Mouse (Mus musculus): ENCODE data around the gene Cldn3. TPM values are rescaled to one million over a fixed set of nuclear protein-coding genes. Genes with fewer than 3 reads are reported as not detected.

Cldn3 gene
- 982 and 2,156 TPM in 2 replicates for polyA plus RNA-seq (2012; rRNA removed; ENCODE audit: low replicate concordance)

GRCm38 (mm10) chr5:134985633-134986297, at the start of gene Cldn3:
TSS of gene Cldn3 (plus strand) at chr5:134986214.

GRCm38 (mm10) chr5:134946857-134947255, 39.2 kb upstream of the Cldn3 start, which contains the start of gene Cldn4:
TSS of gene Cldn4 (minus strand) at chr5:134946934.

GRCm38 (mm10) chr5:135008671-135009589, 22.9 kb downstream of the Cldn3 start, which contains the start of gene Abhd11:
TSS of gene Abhd11 (plus strand) at chr5:135009152.

GRCm38 (mm10) chr5:135023344-135024173, 37.5 kb downstream of the Cldn3 start, which contains the start of gene Stx1a:
TSS of gene Stx1a (plus strand) at chr5:135023482.

Other genes with a start within 250 kb of the Cldn3 start
- gene Eln, start 238.9 kb upstream of the Cldn3 start, polyA plus RNA-seq (2012; rRNA removed; ENCODE audit: low replicate concordance): 15.7 and 17.5 TPM in 2 replicates
- 0.15 TPM in 1 of 2 replicates, not detected in the other for gene Tmem270, start 79.5 kb upstream of the Cldn3 start, polyA plus RNA-seq (2012; rRNA removed; ENCODE audit: low replicate concordance)
- not detected in 2 replicates for gene Cldn13, start 70.7 kb upstream of the Cldn3 start, polyA plus RNA-seq (2012; rRNA removed; ENCODE audit: low replicate concordance)
- 10.2 and 16.2 TPM in 2 replicates for gene Mettl27, start 53.8 kb upstream of the Cldn3 start, polyA plus RNA-seq (2012; rRNA removed; ENCODE audit: low replicate concordance)
- 42.8 and 316 TPM in 2 replicates for gene Cldn4, start 39.3 kb upstream of the Cldn3 start, polyA plus RNA-seq (2012; rRNA removed; ENCODE audit: low replicate concordance)
- 87.6 and 91.0 TPM in 2 replicates for gene Abhd11, start 22.9 kb downstream of the Cldn3 start, polyA plus RNA-seq (2012; rRNA removed; ENCODE audit: low replicate concordance)
- 5.1 and 9.8 TPM in 2 replicates for gene Stx1a, start 37.3 kb downstream of the Cldn3 start, polyA plus RNA-seq (2012; rRNA removed; ENCODE audit: low replicate concordance)
- 65.1 and 65.9 TPM in 2 replicates for gene Dnajc30, start 78.0 kb downstream of the Cldn3 start, polyA plus RNA-seq (2012; rRNA removed; ENCODE audit: low replicate concordance)
- 49.6 and 53.6 TPM in 2 replicates for gene Bud23, start 78.7 kb downstream of the Cldn3 start, polyA plus RNA-seq (2012; rRNA removed; ENCODE audit: low replicate concordance)
- 7.5 and 10.7 TPM in 2 replicates for gene Vps37d, start 92.1 kb downstream of the Cldn3 start, polyA plus RNA-seq (2012; rRNA removed; ENCODE audit: low replicate concordance)
- gene Mlxipl, start 103.7 kb downstream of the Cldn3 start, polyA plus RNA-seq (2012; rRNA removed; ENCODE audit: low replicate concordance): 297 and 321 TPM in 2 replicates
- gene Tbl2, start 163.4 kb downstream of the Cldn3 start, polyA plus RNA-seq (2012; rRNA removed; ENCODE audit: low replicate concordance): 4.3 and 6.7 TPM in 2 replicates
- gene Bcl7b, start 182.1 kb downstream of the Cldn3 start, polyA plus RNA-seq (2012; rRNA removed; ENCODE audit: low replicate concordance): 33.0 and 36.1 TPM in 2 replicates
- gene Baz1b, start 201.1 kb downstream of the Cldn3 start, polyA plus RNA-seq (2012; rRNA removed; ENCODE audit: low replicate concordance): 12.7 and 13.0 TPM in 2 replicates